Mouse (Mus musculus): Measurements from ENCODE around the gene Ppp1r10.

DNA sequence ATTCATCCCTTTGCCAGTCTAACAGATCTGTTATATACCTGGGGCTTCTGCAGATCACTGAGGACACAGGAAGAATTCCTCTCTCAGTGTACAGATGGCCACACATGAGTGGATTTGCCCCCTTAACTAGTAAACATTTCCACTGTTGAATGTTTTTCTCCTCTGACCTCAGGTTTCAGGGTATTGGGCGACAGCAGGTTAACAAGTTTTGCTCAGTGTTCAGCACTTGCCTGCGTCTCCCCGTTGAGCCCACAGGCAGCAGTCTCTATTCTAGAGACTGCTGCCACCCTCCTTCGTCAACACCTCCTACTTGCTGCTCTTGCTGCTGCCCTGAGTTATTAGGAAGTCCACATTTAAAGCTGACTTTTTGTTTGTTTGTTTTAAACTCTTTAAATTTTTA, 5.5 kb downstream of the Ppp1r10 start:
- no peak for TF ChIP-seq CTCF (IDR thresholded peaks at IDR 0.05; ENCODE audit: low read depth, low read length)
- no peak for TF ChIP-seq EP300 (IDR thresholded peaks at IDR 0.05; ENCODE audit: insufficient read depth, low read depth, low read length)
- TF ChIP-seq POLR2A (IDR thresholded peaks at IDR 0.05; ENCODE audit: insufficient read depth, low read length): no peak

Measured in ES-Bruce4 (cell line).